Mouse (Mus musculus) bone marrow, adult 2 months (tissue): ENCODE measurements around the gene Camk2n2.

Source experiments
- CTCF ChIP-seq: fragments of 200-500 bp; IDR thresholded peaks from 2 replicates; pipeline ENCODE4 v1.5.1; 2011; ENCODE audit warnings: low read length, control low read depth; ENCODE audit not compliant: control insufficient read depth, insufficient read depth
- POLR2A ChIP-seq: fragments of 200-500 bp; IDR thresholded peaks from 2 replicates; pipeline ENCODE4 v1.6.1; 2011; ENCODE audit warnings: low read depth, mild to moderate bottlenecking, control low read depth, low read length, borderline replicate concordance; ENCODE audit not compliant: control insufficient read depth

- TF ChIP-seq CTCF, result no peak
- TF ChIP-seq POLR2A, result no peak
Observed at GRCm38 (mm10) chr16:20628871-20629391, 7.8 kb upstream of the Camk2n2 start.
